Mouse (Mus musculus): ENCODE results near the gene Card10. TPM values are rescaled to one million over a fixed set of nuclear protein-coding genes. Genes with fewer than 3 reads are reported as not detected.
A peak's percentile ranks its signal among the peaks of the same experiment; 100 is the strongest.

Gene Card10
- polyA plus RNA-seq, 1 experiment from 2014 or later: 6.3 TPM

DNA sequence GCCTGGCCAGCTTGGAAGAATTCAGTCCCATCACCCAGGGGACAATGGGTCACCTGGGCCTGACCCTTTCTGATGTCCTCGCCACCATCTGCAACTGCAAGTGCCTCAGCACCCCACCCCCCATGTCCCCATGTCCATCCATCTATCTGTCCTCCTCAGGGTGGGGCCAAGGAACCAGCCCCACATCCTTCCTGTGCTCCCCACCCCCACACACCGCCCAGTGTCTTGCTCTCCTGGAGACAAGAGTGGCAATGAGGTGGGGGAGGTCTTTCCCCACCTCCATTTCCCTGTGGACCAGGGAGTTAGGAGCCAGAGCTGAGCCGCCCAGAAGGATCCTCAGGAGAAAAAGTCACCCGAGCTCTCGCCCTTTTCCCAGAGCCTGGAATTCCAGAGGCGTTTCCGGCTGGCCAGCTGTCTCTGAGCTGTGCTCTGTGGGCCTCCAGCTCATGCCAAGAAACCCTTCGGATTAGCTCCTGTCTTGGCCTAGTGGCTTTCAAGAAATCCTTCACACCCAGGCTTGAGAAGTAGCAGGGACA lies 33.3 kb upstream of the Card10 start:
- peak; percentile 52 for ATAC-seq (replicated peaks; ENCODE audit: extremely low read depth, insufficient read depth, low FRiP score)
- no peaks in the 10 kb centered on the region for H3K9me3 ChIP-seq (replicated peaks; ENCODE audit: control insufficient read depth, low read length)
- H3K4me3 ChIP-seq (ENCODE audit: low read length): no peak overlapping the region
- peaks cover 39% of the 10 kb centered on the region for H3K4me1 ChIP-seq (ENCODE audit: control insufficient read depth, insufficient read depth, low read length)
- 35% methylated on average over 8 of the region's 8 CpGs for WGBS
- no peak overlapping the region for H3K4me2 ChIP-seq (ENCODE audit: low read depth, low read length)
- no peaks in the 10 kb centered on the region for H3K27me3 ChIP-seq (ENCODE audit: control insufficient read depth, insufficient read depth, low read length)
- no peaks in the 10 kb centered on the region for H3K36me3 ChIP-seq (ENCODE audit: control insufficient read depth, insufficient read depth)
- 0 out of 2 replicates have a peak overlapping the region, but pooled peaks have one; percentile 10 for H3K9ac ChIP-seq (ENCODE audit: low read length)
- peak overlapping the region; percentile 91 for H3K27ac ChIP-seq (ENCODE audit: low read length)

DNA sequence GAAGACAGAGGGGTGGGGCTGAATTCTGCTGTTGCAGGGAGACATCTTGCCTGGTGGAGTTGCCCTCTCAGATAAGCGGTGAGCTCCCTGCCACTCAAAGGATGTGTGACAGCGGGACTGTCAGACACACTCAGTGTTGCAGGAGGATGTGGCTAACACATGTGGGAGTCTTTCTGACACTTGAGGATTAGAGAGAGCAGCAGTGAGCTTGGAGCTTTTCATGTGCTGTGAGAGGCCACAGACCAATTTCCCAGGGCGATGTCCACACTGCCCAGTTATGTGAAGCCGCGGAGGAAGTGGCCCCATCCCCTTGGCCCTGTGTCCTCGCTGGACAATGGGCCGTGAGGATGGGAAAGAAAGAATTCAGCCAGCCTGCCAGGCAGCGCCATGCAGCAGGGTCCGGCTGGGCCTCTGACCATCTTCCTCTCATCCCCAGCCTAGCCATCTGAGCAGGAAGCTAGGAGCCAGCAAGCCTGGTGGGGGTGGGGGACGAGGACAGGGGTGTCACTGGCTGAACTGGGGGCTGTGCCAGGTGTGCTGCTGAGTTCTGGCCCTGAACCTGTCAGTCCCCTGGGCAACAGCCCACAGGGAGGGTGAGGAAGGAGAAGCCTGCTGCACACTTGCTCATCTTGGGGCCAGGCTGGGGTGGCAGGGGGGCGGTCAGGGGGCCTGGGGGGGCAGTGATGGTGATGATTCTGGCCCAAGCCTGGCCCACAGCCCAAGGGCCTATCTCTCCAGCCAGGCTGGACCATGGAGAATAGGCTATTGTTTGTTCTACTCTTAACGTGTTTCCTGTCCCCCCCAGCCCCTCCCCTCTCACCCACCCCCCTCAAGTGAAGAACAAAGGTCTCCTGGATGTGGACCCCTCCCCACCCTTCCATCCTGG lies 32.6 kb upstream of the Card10 start:
- H3K4me1 ChIP-seq (ENCODE audit: control insufficient read depth, insufficient read depth, low read length): peaks cover 41% of the 10 kb centered on the region
- 0 out of 2 replicates have a peak overlapping the region, but pooled peaks have one; percentile 6 for H3K4me2 ChIP-seq (ENCODE audit: low read depth, low read length)
- 21% methylated on average over 12 of the region's 12 CpGs for WGBS

DNA sequence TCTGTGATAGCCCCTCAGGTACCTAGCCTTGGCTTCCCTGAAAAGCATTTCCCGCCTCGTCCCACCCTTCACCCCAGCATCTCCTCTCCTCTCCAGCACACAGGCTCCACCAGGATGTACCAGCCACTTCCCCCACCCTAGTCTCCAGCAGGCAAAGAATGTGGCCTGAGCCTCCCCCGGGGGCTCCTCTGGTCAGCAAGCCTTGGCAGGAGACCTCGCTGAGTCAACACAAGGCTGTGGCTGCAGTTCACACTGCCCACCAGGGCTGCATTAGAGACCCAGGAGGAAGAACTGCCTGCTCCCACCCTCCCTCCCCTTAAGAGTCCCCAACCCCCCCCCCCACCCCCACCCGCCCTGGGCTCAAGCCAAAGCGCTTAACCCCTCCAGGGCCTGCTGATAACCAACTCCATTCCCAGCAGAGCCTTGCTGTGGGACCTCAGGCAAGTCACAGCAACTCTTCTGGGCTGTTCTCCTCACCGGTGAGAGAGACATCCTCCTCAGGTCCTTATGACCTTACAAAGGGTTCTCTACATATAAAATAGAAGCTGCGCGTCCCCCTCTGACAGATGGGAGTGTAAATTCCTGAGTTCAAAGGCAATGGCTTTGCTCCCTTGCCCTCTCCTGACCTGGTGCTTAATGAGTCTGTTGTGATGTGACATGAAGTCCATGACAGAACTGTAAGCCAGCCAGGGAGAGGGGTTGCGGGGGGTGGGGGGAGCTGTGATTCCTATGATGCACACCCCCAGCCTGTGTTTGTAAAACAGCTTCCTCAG lies 31.6 kb upstream of the Card10 start:
- Histone ChIP-seq H3K36me3 (ENCODE audit: control insufficient read depth, insufficient read depth) (no peaks in the 10 kb centered on the region), H3K4me2 (ENCODE audit: low read depth, low read length) (no peak overlapping the region), H3K9ac (ENCODE audit: low read length) (peak overlapping the region; percentile 28), H3K27me3 (ENCODE audit: control insufficient read depth, insufficient read depth, low read length) (no peaks in the 10 kb centered on the region), H3K4me3 (ENCODE audit: low read length) (no peak overlapping the region), H3K27ac (ENCODE audit: low read length) (peak overlapping the region; percentile 91), H3K9me3 (replicated peaks; ENCODE audit: control insufficient read depth, low read length) (no peaks in the 10 kb centered on the region), H3K4me1 (ENCODE audit: control insufficient read depth, insufficient read depth, low read length) (peaks cover 41% of the 10 kb centered on the region)
- no peak for ATAC-seq (replicated peaks; ENCODE audit: extremely low read depth, insufficient read depth, low FRiP score)
- WGBS: 27% methylated on average over 10 of the region's 10 CpGs

More for the DNA sequence above, 32.6 kb upstream of the Card10 start:
- peak; percentile 37 for ATAC-seq (replicated peaks; ENCODE audit: extremely low read depth, insufficient read depth, low FRiP score)
- Histone ChIP-seq H3K4me3 (ENCODE audit: low read length) (no peak overlapping the region), H3K9ac (ENCODE audit: low read length) (peak overlapping the region; percentile 28), H3K27ac (ENCODE audit: low read length) (peak overlapping the region; percentile 91), H3K9me3 (replicated peaks; ENCODE audit: control insufficient read depth, low read length) (no peaks in the 10 kb centered on the region), H3K27me3 (ENCODE audit: control insufficient read depth, insufficient read depth, low read length) (no peaks in the 10 kb centered on the region), H3K36me3 (ENCODE audit: control insufficient read depth, insufficient read depth) (no peaks in the 10 kb centered on the region)

DNA sequence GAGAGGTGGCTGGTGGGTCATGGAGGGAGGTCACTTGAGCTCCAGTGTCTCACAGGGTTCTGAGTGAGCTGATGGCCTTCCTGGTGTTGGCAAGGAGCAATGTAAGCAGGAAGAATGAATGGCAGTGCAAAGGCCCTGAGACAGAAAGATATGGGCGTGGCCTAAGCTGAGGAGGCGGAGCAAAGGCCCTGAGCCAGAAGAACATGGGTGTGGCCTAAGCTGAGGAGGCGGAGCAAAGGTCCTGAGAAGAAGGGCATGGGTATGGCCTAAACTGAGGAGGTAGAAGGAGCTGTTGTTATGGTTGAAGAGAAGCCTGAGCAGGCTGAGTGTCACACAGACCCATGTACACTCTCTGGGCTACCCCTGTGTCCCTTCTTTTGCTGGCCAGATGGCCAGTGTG lies 30.7 kb upstream of the Card10 start:
- H3K4me1 ChIP-seq (ENCODE audit: control insufficient read depth, insufficient read depth, low read length): peaks cover 41% of the 10 kb centered on the region
- peak overlapping the region; percentile 91 for H3K27ac ChIP-seq (ENCODE audit: low read length)
- H3K4me2 ChIP-seq (ENCODE audit: low read depth, low read length): no peak overlapping the region
- no peaks in the 10 kb centered on the region for H3K9me3 ChIP-seq (replicated peaks; ENCODE audit: control insufficient read depth, low read length)
- H3K27me3 ChIP-seq (ENCODE audit: control insufficient read depth, insufficient read depth, low read length): no peaks in the 10 kb centered on the region
- no peak overlapping the region for H3K9ac ChIP-seq (ENCODE audit: low read length)
- WGBS: 93% methylated on average over 3 of the region's 3 CpGs
- H3K36me3 ChIP-seq (ENCODE audit: control insufficient read depth, insufficient read depth): no peaks in the 10 kb centered on the region
- ATAC-seq (replicated peaks; ENCODE audit: extremely low read depth, insufficient read depth, low FRiP score): no peak
- no peak overlapping the region for H3K4me3 ChIP-seq (ENCODE audit: low read length)

DNA sequence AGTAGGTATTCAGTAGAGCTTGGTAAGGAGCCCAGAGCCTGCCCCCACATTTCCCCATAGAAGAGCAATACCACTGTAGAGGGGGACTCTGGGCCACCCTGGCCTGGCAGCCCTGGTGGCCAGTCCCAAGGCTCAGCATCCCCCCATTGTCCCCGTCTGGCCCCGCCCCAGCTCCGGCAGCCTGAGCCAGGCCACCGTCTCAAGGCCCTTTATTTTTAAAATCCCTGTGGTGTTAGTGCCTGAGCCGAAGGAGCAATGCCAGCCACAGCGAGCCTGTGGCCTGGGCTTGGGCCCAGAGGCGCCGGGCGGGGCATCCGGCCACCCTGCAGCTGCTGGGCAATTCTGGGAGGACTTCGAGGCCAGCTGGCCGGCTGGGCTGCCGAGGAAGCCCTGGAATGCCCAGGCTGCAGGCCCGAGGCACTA lies 29.9 kb upstream of the Card10 start:
- Histone ChIP-seq H3K4me1 (ENCODE audit: control insufficient read depth, insufficient read depth, low read length) (peaks cover 41% of the 10 kb centered on the region), H3K27ac (ENCODE audit: low read length) (peak overlapping the region; percentile 91), H3K9ac (ENCODE audit: low read length) (peak overlapping the region; percentile 59), H3K36me3 (ENCODE audit: control insufficient read depth, insufficient read depth) (no peaks in the 10 kb centered on the region), H3K27me3 (ENCODE audit: control insufficient read depth, insufficient read depth, low read length) (no peaks in the 10 kb centered on the region), H3K9me3 (replicated peaks; ENCODE audit: control insufficient read depth, low read length) (no peaks in the 10 kb centered on the region), H3K4me3 (ENCODE audit: low read length) (no peak overlapping the region), H3K4me2 (ENCODE audit: low read depth, low read length) (peak overlapping the region; percentile 24)
- WGBS: 21% methylated on average over 14 of the region's 14 CpGs
- ATAC-seq (replicated peaks; ENCODE audit: extremely low read depth, insufficient read depth, low FRiP score): peak; percentile 40

DNA sequence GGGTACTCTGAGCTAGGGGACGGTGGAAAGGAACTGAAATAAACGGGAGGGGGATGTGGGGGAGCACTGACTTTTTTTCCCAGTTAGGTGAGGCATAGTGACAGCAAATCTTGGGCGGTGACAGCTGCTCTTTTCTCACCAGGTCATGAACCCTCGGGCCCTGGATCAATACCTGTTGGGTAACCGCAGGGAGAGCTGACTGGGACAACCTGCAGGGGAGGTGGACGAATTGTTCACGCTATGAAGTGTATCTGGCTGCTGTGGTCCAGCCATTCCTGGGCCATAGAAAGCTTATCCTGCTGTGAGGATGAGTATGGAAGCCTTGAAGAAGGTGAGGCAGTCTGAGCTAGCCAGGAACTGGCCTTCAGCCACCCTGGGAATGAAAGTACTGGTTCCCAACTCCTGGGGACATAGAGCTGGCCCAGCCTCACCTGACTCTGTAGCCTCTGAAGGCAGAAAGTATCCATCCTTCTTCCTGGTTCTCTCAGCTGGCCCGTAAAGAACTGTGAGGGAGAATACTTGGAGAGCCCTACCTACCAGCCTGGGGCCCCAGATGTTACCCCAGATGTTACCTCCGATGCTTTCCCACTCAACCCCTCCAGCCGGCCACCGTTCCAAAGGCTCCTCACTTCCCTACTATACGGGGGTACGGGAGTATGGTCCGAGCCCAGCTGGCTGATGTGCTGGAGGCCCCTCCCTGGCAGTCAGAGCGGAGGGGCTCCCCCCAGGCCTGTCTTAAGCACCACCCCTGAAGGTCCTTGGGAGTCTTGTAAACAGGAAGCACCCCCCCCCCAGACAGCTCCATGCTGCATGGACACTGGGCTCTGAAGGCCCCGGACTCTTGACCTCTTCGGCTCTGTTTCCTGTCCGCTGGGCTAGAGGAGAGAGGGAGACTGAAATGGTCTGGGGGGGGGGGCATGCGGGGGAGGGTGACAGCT lies 29.1 kb upstream of the Card10 start:
- 44% methylated on average over 19 of the region's 19 CpGs for WGBS
- no peaks in the 10 kb centered on the region for H3K36me3 ChIP-seq (ENCODE audit: control insufficient read depth, insufficient read depth)
- peak overlapping the region; percentile 59 for H3K9ac ChIP-seq (ENCODE audit: low read length)
- peak; percentile 47 for ATAC-seq (replicated peaks; ENCODE audit: extremely low read depth, insufficient read depth, low FRiP score)
- H3K27ac ChIP-seq (ENCODE audit: low read length): peak overlapping the region; percentile 91
- H3K4me3 ChIP-seq (ENCODE audit: low read length): peak overlapping the region; percentile 12; the same call in 1 of the 2 replicates
- H3K9me3 ChIP-seq (replicated peaks; ENCODE audit: control insufficient read depth, low read length): no peaks in the 10 kb centered on the region
- H3K27me3 ChIP-seq (ENCODE audit: control insufficient read depth, insufficient read depth, low read length): no peaks in the 10 kb centered on the region
- H3K4me1 ChIP-seq (ENCODE audit: control insufficient read depth, insufficient read depth, low read length): peaks cover 41% of the 10 kb centered on the region
- peak overlapping the region; percentile 47 for H3K4me2 ChIP-seq (ENCODE audit: low read depth, low read length)

DNA sequence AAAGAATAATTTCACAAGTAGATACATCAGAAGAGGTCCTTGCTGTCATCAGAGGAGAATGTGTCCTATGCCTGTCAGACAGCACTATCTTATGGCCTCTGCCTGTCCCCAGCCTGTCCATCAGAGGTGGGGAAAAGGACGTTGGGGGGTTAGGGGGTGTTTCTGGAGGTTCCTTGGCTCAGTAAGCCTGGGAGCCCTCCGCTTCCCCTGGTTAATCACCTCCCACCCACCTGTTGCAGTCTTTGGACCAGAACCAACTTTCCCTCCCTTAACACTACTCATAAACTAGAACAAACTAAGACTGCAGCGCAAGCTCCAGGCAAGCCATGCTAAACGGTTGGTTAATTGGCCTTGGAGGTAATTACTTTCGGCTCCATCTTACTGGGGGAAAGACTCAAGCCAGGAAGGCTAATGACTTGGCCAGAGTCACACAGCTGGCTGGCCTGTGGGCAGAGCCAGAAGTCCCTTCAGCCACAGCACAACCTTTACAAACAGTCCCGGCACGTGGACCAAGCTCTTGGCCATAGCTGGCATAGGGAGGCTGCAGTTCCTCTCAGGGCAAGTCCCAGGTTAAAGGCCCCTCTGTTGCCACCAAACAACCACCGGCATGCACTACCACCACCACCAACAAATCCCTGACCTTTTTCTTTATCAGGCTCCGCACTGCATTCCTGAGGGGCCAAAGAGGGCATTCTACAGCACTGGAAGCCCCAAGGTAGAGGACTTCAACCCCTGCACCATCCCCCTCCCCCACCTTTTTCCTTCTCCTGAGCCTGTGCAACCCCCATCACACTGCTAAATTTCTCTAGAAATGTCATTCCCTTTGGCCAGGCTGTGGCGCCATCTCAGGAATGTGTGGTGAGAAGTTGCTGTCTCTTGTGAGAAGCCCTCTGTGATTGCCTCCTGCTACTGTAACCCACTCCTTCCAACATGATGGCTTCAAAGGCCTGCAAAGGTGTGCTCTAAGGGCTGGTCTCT lies 28.2 kb upstream of the Card10 start:
- H3K4me3 ChIP-seq (ENCODE audit: low read length): no peak overlapping the region
- peaks cover 43% of the 10 kb centered on the region for H3K4me1 ChIP-seq (ENCODE audit: control insufficient read depth, insufficient read depth, low read length)

More for the DNA sequence above, 28.2 kb upstream of the Card10 start:
- Histone ChIP-seq H3K9ac (ENCODE audit: low read length) (no peak overlapping the region), H3K36me3 (ENCODE audit: control insufficient read depth, insufficient read depth) (no peaks in the 10 kb centered on the region), H3K27me3 (ENCODE audit: control insufficient read depth, insufficient read depth, low read length) (no peaks in the 10 kb centered on the region), H3K4me2 (ENCODE audit: low read depth, low read length) (0 out of 2 replicates have a peak overlapping the region, but pooled peaks have one; percentile 5), H3K27ac (ENCODE audit: low read length) (peak overlapping the region; percentile 91; the same call in 1 of the 2 replicates), H3K9me3 (replicated peaks; ENCODE audit: control insufficient read depth, low read length) (no peaks in the 10 kb centered on the region)
- 62% methylated on average over 10 of the region's 10 CpGs for WGBS
- no peak for ATAC-seq (replicated peaks; ENCODE audit: extremely low read depth, insufficient read depth, low FRiP score)

Measured in heart, embryonic 16.5 days (tissue).